Mouse (Mus musculus): Measurements from ENCODE around the gene Cplx3. TPM values are rescaled to one million over a fixed set of nuclear protein-coding genes. Genes with fewer than 3 reads are reported as not detected.

The Cplx3 gene
- polyA plus RNA-seq (2014; fragmentation: Nextera tagmentation; extraction: Ambion mirVana): 0.42 TPM in 1 of 2 replicates, not detected in the other

DNA sequence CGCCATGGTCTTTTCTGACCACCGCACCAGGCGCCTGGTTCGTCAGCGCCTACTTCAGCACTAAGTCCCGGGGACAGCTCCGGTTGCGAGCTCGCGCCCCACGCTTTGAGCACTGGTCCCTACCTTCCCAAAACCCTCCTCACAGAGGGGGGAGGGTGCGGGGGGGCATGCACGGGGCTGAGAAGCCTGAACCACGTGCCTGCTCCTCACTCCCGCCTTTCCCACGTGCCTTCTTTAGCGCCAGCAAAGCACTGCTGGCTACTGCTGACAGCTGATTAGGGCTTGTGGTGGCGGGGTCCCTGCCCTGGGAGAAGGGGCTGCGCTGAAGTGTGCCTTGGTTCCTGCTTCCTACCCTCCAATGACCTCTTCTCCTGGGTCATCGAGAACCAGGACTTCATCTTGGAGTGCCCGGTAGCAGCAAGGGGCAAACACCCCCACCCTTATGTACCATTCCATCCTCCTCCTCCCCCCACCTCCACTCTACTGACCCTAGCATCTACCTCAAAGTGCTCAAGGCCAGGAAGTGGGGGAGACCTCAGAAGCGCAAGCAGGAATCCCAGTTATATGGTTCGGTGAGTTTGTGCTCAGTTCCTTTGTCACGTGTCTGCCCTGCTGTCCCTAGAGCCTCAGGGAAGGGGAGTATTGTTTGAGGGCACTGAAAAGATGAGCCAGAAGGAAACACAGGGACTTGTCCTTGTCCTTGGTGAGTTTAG is at the start of gene Cplx3:
Gene Cplx3 (minus strand): TSS at position 143 of the 713 bp plus-strand sequence.
- Histone ChIP-seq H3K9me3 (ENCODE audit: control insufficient read depth, low read length) (no peaks in the 10 kb centered on the region), H3K36me3 (ENCODE audit: control insufficient read depth, insufficient read depth, low read length) (no peaks in the 10 kb centered on the region), H3K27ac (ENCODE audit: low read depth, low read length) (no peak within 1 kb of the TSS), H3K4me3 (ENCODE audit: low read depth, low read length) (no peak within 1 kb of the TSS), H3K9ac (ENCODE audit: low read length) (no peak within 1 kb of the TSS), H3K4me1 (ENCODE audit: control insufficient read depth, insufficient read depth, low read length) (no peaks in the 10 kb centered on the region), H3K27me3 (ENCODE audit: control insufficient read depth, insufficient read depth, low read length) (peaks cover 2% of the 10 kb centered on the region; the same call in 1 of the 2 replicates), H3K4me2 (ENCODE audit: low read depth) (no peak within 1 kb of the TSS)
- 6% methylated on average over 24 of the region's 24 CpGs for WGBS
- no peak for ATAC-seq (ENCODE audit: insufficient read depth, low FRiP score, low TSS enrichment)
- peak; percentile 73 for DNase-seq (ENCODE audit: low spot score)

DNA sequence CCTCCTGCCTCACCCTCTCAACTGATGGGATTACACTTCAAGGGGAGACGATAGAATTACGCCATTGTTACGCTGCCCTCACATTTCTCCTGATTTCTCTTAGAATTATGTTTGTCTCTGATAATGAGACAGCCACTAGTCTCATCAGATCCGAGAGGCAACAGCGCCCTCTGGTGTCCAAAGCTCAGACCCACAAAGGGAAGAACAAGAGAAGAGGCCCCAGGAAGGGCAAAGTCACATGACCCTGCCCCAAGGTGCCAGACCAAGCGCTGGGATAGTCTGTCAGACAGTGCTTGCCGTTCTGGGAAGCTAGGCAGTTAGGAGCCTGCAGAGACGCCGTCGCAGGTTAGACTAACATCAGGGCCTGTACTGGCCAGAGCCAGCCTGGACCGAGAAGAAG is 49.7 kb upstream of the Cplx3 start:
- H3K4me3 ChIP-seq (ENCODE audit: low read depth, low read length): no peak overlapping the region
- no peaks in the 10 kb centered on the region for H3K9me3 ChIP-seq (ENCODE audit: control insufficient read depth, low read length)
- no peaks in the 10 kb centered on the region for H3K36me3 ChIP-seq (ENCODE audit: control insufficient read depth, insufficient read depth, low read length)
- WGBS: 3% methylated on average over 11 of the region's 11 CpGs
- H3K27me3 ChIP-seq (ENCODE audit: control insufficient read depth, insufficient read depth, low read length): no peaks in the 10 kb centered on the region
- peaks cover 5% of the 10 kb centered on the region for H3K4me1 ChIP-seq (ENCODE audit: control insufficient read depth, insufficient read depth, low read length)
- DNase-seq (ENCODE audit: low spot score) (peak; percentile 95), ATAC-seq (ENCODE audit: insufficient read depth, low FRiP score, low TSS enrichment) (peak; percentile 72)
- no peak overlapping the region for H3K27ac ChIP-seq (ENCODE audit: low read depth, low read length)
- H3K4me2 ChIP-seq (ENCODE audit: low read depth): peak overlapping the region; percentile 13; the same call in 1 of the 2 replicates
- H3K9ac ChIP-seq (ENCODE audit: low read length): peak overlapping the region; percentile 41

DNA sequence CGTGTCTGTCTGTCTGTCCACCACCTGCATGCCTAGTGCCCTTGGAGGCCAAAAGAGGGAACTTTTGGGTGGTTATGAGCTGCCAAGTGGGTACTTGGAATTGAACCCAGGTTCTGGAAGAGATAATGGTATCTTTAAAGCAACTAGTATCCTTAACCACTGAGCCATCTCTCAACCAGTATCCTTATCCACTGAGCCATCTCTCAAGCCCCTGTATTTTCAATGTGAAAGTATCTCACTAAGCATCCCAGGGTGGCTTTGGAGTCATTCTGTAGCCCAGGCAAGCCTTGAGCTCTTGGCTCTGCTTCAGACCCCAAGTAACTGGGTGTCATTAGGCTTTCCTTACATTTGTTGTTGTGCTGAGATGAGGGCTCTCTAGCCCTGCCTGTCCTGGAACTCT is 48.9 kb upstream of the Cplx3 start:
- Histone ChIP-seq H3K9me3 (ENCODE audit: control insufficient read depth, low read length) (no peaks in the 10 kb centered on the region), H3K4me2 (ENCODE audit: low read depth) (no peak overlapping the region), H3K27ac (ENCODE audit: low read depth, low read length) (no peak overlapping the region), H3K27me3 (ENCODE audit: control insufficient read depth, insufficient read depth, low read length) (no peaks in the 10 kb centered on the region), H3K4me1 (ENCODE audit: control insufficient read depth, insufficient read depth, low read length) (peaks cover 9% of the 10 kb centered on the region), H3K36me3 (ENCODE audit: control insufficient read depth, insufficient read depth, low read length) (no peaks in the 10 kb centered on the region), H3K9ac (ENCODE audit: low read length) (no peak overlapping the region), H3K4me3 (ENCODE audit: low read depth, low read length) (no peak overlapping the region)
- DNase-seq (ENCODE audit: low spot score) (no peak), ATAC-seq (ENCODE audit: insufficient read depth, low FRiP score, low TSS enrichment) (no peak)
- whole genome bisulfite sequencing: 85% methylated on average over 1 of the region's 1 CpGs

DNA sequence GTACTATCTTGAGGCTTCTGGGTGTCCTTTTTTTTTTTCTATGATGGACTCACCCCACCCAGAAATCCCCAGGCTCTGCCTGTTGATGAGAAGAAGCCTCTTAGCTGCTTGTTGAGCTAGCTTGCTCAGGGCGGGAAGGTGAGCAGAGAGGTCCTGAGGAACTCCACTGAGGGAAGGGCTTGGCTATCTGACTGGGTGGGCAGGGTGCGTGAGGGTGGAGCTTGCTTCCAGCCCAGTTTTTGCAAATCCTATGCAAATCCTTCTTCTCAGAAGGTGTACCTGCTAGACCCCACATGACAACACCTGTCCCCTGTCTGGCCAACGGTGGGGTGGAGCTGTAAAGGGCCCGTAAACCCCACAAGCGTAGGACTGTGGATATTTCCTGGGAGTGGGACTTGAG is 47.2 kb upstream of the Cplx3 start, which contains the start of gene Csk:
Gene Csk (minus strand): TSS at position 349 of the 400 bp plus-strand sequence.
- no peak for ATAC-seq (ENCODE audit: insufficient read depth, low FRiP score, low TSS enrichment)
- H3K36me3 ChIP-seq (ENCODE audit: control insufficient read depth, insufficient read depth, low read length): no peaks in the 10 kb centered on the region
- no peak within 1 kb of the TSS for H3K9ac ChIP-seq (ENCODE audit: low read length)
- H3K4me2 ChIP-seq (ENCODE audit: low read depth): no peak within 1 kb of the TSS
- no peak for DNase-seq (ENCODE audit: low spot score)
- H3K4me3 ChIP-seq (ENCODE audit: low read depth, low read length): no peak within 1 kb of the TSS
- 52% methylated on average over 5 of the region's 5 CpGs for WGBS
- no peak within 1 kb of the TSS for H3K27ac ChIP-seq (ENCODE audit: low read depth, low read length)
- H3K9me3 ChIP-seq (ENCODE audit: control insufficient read depth, low read length): no peaks in the 10 kb centered on the region
- peaks cover 9% of the 10 kb centered on the region for H3K4me1 ChIP-seq (ENCODE audit: control insufficient read depth, insufficient read depth, low read length)
- no peaks in the 10 kb centered on the region for H3K27me3 ChIP-seq (ENCODE audit: control insufficient read depth, insufficient read depth, low read length)

DNA sequence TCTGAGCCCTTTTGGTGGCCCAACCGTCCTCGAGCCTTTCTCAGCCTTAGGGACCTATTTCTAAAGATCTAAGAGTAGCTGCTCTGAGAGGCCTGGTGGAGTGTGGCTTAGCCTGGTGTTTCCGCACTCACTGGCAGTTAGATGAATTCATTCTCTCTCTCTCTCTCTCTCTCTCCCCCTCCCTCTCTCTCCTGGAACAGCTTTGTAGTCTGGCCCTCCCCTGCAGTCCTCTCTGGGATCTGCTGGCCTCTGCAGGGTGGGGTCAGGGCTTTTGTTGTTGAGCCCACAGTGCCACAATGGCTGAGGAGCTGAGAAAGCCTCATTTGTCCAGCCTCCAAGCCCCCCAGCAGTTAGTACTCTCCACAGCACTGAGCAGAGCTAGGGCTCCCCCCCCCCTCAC is 46.8 kb upstream of the Cplx3 start:
- Histone ChIP-seq H3K27me3 (ENCODE audit: control insufficient read depth, insufficient read depth, low read length) (no peaks in the 10 kb centered on the region), H3K9ac (ENCODE audit: low read length) (no peak overlapping the region), H3K4me3 (ENCODE audit: low read depth, low read length) (no peak overlapping the region), H3K36me3 (ENCODE audit: control insufficient read depth, insufficient read depth, low read length) (no peaks in the 10 kb centered on the region), H3K4me2 (ENCODE audit: low read depth) (no peak overlapping the region), H3K27ac (ENCODE audit: low read depth, low read length) (no peak overlapping the region), H3K9me3 (ENCODE audit: control insufficient read depth, low read length) (no peaks in the 10 kb centered on the region), H3K4me1 (ENCODE audit: control insufficient read depth, insufficient read depth, low read length) (peaks cover 9% of the 10 kb centered on the region)
- ATAC-seq (ENCODE audit: insufficient read depth, low FRiP score, low TSS enrichment) (no peak), DNase-seq (ENCODE audit: low spot score) (no peak)
- 18% methylated on average over 3 of the region's 3 CpGs for WGBS

DNA sequence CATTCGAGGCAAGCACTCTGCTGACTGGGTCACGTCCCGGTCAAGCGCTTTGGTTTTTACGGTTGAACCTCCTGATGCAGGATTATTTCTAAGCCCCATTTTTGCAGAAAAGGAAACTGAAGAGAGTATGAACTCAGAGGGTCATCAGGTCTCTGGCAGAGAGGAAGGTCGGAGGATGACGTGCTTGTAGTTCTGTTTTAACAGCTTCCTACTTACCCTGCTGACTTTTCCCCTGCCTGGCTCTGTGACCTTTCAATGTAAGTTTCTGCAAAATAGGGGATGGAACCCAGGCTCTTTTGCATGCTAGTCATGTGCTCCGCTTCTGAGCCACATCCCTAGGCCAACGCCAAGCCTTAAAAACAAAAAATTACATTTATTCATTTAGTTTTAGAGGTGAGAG is 46.3 kb upstream of the Cplx3 start:
- WGBS: 69% methylated on average over 9 of the region's 9 CpGs
- no peak for DNase-seq (ENCODE audit: low spot score)
- no peak overlapping the region for H3K4me3 ChIP-seq (ENCODE audit: low read depth, low read length)
- no peaks in the 10 kb centered on the region for H3K27me3 ChIP-seq (ENCODE audit: control insufficient read depth, insufficient read depth, low read length)
- H3K9me3 ChIP-seq (ENCODE audit: control insufficient read depth, low read length): no peaks in the 10 kb centered on the region
- no peak overlapping the region for H3K4me2 ChIP-seq (ENCODE audit: low read depth)
- no peak overlapping the region for H3K9ac ChIP-seq (ENCODE audit: low read length)
- ATAC-seq (ENCODE audit: insufficient read depth, low FRiP score, low TSS enrichment): no peak
- H3K27ac ChIP-seq (ENCODE audit: low read depth, low read length): no peak overlapping the region
- peaks cover 9% of the 10 kb centered on the region for H3K4me1 ChIP-seq (ENCODE audit: control insufficient read depth, insufficient read depth, low read length)
- no peaks in the 10 kb centered on the region for H3K36me3 ChIP-seq (ENCODE audit: control insufficient read depth, insufficient read depth, low read length)

DNA sequence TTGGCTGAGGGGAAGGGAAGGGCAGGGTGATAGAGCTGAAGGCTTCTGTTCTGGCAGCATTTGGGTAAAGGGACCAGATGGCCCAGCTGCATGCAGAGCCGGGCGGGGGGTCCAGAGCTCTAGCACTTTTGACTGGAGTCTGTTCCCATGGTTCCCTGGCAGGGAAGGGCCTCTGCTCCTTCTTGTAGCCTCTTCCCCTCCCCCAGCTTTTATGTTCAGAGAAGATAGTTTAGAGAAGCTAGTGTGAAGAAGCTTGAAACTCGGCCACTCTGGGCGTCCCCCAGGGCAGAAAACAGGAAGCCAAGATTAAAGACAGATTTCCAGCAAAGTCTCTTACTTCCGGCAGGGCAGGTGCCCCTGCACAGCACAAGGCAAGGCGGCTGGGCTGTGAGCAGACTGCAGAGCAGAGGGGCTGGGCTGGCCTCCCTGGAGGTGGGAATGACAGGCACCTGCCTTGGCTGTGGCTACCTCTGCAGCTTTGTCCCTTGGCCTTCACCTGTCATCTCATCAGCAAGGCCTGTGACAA is 44.8 kb upstream of the Cplx3 start:
- 26% methylated on average over 6 of the region's 6 CpGs for WGBS

DNA sequence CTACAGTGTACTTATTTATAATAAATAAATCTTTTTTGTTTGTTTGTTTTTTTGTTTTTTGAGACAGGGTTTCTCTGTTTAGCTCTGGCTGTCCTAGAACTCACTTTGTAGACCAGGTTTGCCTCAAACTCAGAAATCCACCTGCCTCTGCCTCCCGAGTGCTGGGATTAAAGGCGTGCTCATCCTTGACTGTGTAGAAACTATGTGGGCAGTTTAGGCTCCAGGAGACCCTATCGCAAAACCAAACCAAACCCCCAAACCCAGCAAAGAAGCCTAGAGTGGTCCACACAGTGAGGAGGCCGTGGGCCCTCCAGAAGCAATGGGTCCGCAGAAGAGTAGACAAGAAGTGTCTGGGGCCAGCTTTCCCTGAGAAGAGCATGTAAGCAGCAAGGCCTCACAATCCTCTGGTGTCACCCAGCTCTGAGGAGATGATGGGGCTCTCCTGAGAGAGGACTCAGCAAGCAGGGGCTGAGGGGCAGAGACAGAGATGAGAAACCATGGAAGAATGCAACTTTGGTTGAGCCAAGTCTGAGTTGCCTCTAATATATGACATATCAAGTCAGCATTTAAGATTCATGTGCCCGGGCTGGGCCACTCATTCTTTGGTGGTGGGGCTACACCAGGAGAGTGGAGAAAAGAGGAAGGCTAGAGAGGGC is 44.2 kb upstream of the Cplx3 start:
- Histone ChIP-seq H3K4me1 (ENCODE audit: control insufficient read depth, insufficient read depth, low read length) (peaks cover 9% of the 10 kb centered on the region), H3K9me3 (ENCODE audit: control insufficient read depth, low read length) (no peaks in the 10 kb centered on the region), H3K4me2 (ENCODE audit: low read depth) (no peak overlapping the region), H3K4me3 (ENCODE audit: low read depth, low read length) (no peak overlapping the region), H3K9ac (ENCODE audit: low read length) (no peak overlapping the region), H3K36me3 (ENCODE audit: control insufficient read depth, insufficient read depth, low read length) (no peaks in the 10 kb centered on the region), H3K27ac (ENCODE audit: low read depth, low read length) (no peak overlapping the region), H3K27me3 (ENCODE audit: control insufficient read depth, insufficient read depth, low read length) (no peaks in the 10 kb centered on the region)
- ATAC-seq (ENCODE audit: insufficient read depth, low FRiP score, low TSS enrichment) (no peak), DNase-seq (ENCODE audit: low spot score) (no peak)
- 90% methylated on average over 6 of the region's 6 CpGs for WGBS

More for the DNA sequence above, 44.8 kb upstream of the Cplx3 start:
- Histone ChIP-seq H3K36me3 (ENCODE audit: control insufficient read depth, insufficient read depth, low read length) (no peaks in the 10 kb centered on the region), H3K4me2 (ENCODE audit: low read depth) (no peak overlapping the region), H3K4me3 (ENCODE audit: low read depth, low read length) (no peak overlapping the region), H3K9me3 (ENCODE audit: control insufficient read depth, low read length) (no peaks in the 10 kb centered on the region), H3K4me1 (ENCODE audit: control insufficient read depth, insufficient read depth, low read length) (peaks cover 9% of the 10 kb centered on the region), H3K27ac (ENCODE audit: low read depth, low read length) (no peak overlapping the region), H3K27me3 (ENCODE audit: control insufficient read depth, insufficient read depth, low read length) (no peaks in the 10 kb centered on the region), H3K9ac (ENCODE audit: low read length) (no peak overlapping the region)
- no peak for DNase-seq (ENCODE audit: low spot score)
- ATAC-seq (ENCODE audit: insufficient read depth, low FRiP score, low TSS enrichment): no peak
